Mouse (Mus musculus): ENCODE results near the gene Smim17. TPM values are rescaled to one million over a fixed set of nuclear protein-coding genes. Genes with fewer than 3 reads are reported as not detected.

The Smim17 gene
- total and polyA plus RNA-seq, 3 experiments = not detected

GRCm38 (mm10) chr7:6441173-6441572, 42.7 kb downstream of the Smim17 start:
- Histone ChIP-seq H3K27me3 (replicated peaks) (no peaks in the 10 kb centered on the region), H3K9ac (ENCODE audit: insufficient read depth, low read depth) (no peak overlapping the region), H3K79me2 (replicated peaks; ENCODE audit: control insufficient read depth, extremely low read depth, insufficient read depth, poor library complexity, severe bottlenecking) (no peaks in the 10 kb centered on the region), H3K4me3 (replicated peaks in 1 of 3; ENCODE audit: low read depth in 2 of 3, low read length in 2 of 3, poor library complexity in 1 of 3) (no peak overlapping the region), H3K27ac (ENCODE audit: insufficient read depth, low read depth) (no peak overlapping the region), H3K4me1 (ENCODE audit: control insufficient read depth in 1 of 2, insufficient read depth in 2 of 2) (no peaks in the 10 kb centered on the region), H3K9me3 (replicated peaks; ENCODE audit: low read length) (peaks cover 29% of the 10 kb centered on the region), H3K36me3 (replicated peaks in 1 of 2; ENCODE audit: control insufficient read depth in 1 of 2, insufficient read depth in 1 of 2, low read length in 1 of 2) (no peaks in the 10 kb centered on the region), H3K4me2 (ENCODE audit: insufficient read depth, low read depth, poor library complexity, severe bottlenecking) (no peak overlapping the region)
- dilution Hi-C loops (cut with MboI; ENCODE audit: extremely low pct_ligation_motif_present, extremely low pct_unique_long_range_greater_than_20kb, low sequenced_read_pairs) = no loop called here
- no peak for DNase-seq (ENCODE audit: extremely low read depth)
- TF ChIP-seq MAZ (IDR thresholded peaks at IDR 0.05; ENCODE audit: low read depth, low read length) = no peak
- TF ChIP-seq POLR2A (IDR thresholded peaks at IDR 0.05; ENCODE audit: low read depth, low read length) = no peak
- no peak for TF ChIP-seq TBP (conservative IDR thresholded peaks at IDR 0.05; ENCODE audit: low read depth, low read length)
- TF ChIP-seq MEF2A (IDR thresholded peaks at IDR 0.05; ENCODE audit: borderline replicate concordance, low read depth, low read length) = no peak
- no peak for TF ChIP-seq ZNF384 (IDR thresholded peaks at IDR 0.05; ENCODE audit: low read depth, low read length)
- TF ChIP-seq JUN (IDR thresholded peaks at IDR 0.05; ENCODE audit: insufficient read depth, low read depth, low read length) = no peak
- TF ChIP-seq IRF4 (IDR thresholded peaks at IDR 0.05; ENCODE audit: low read depth, low read length) = no peak
- no peak for TF ChIP-seq HCFC1 (IDR thresholded peaks at IDR 0.05; ENCODE audit: low read depth, low read length)
- TF ChIP-seq MXI1 (IDR thresholded peaks at IDR 0.05; ENCODE audit: low read depth, low read length) = no peak
- TF ChIP-seq CTCF (conservative IDR thresholded peaks at IDR 0.05 in 1 of 2, IDR thresholded peaks at IDR 0.05 in 1 of 2; ENCODE audit: low read depth in 2 of 2, low read length in 2 of 2) = no peak
- no peak for TF ChIP-seq EP300 (IDR thresholded peaks at IDR 0.05; ENCODE audit: low read length)
- no peak for TF ChIP-seq USF2 (conservative IDR thresholded peaks at IDR 0.05; ENCODE audit: low read depth, low read length)
- no peak for TF ChIP-seq MYC (IDR thresholded peaks at IDR 0.05; ENCODE audit: low read depth, low read length)
- no peak for TF ChIP-seq ZMIZ1 (IDR thresholded peaks at IDR 0.05; ENCODE audit: low read depth, low read length)
- TF ChIP-seq SMC3 (IDR thresholded peaks at IDR 0.05; ENCODE audit: low read depth, low read length) = no peak
- TF ChIP-seq KAT2A (IDR thresholded peaks at IDR 0.05; ENCODE audit: insufficient replicate concordance, low read length) = no peak
- no peak for TF ChIP-seq SIN3A (IDR thresholded peaks at IDR 0.05; ENCODE audit: low read length)
- TF ChIP-seq NELFE (IDR thresholded peaks at IDR 0.05; ENCODE audit: low read depth, low read length) = no peak
- in situ Hi-C loops (cut with MboI; ENCODE audit: low pct_ligation_motif_present, low pct_unique_long_range_greater_than_20kb, low sequenced_read_pairs) = no loop called here

- Histone ChIP-seq H3K9me3 (replicated peaks; ENCODE audit: low read length) (peaks cover 37% of the 10 kb centered on the region), H3K4me2 (ENCODE audit: insufficient read depth, low read depth, poor library complexity, severe bottlenecking) (no peak overlapping the region), H3K27me3 (replicated peaks) (no peaks in the 10 kb centered on the region), H3K27ac (ENCODE audit: insufficient read depth, low read depth) (no peak overlapping the region), H3K36me3 (replicated peaks in 1 of 2; ENCODE audit: control insufficient read depth in 1 of 2, insufficient read depth in 1 of 2, low read length in 1 of 2) (no peaks in the 10 kb centered on the region), H3K9ac (ENCODE audit: insufficient read depth, low read depth) (no peak overlapping the region), H3K79me2 (replicated peaks; ENCODE audit: control insufficient read depth, extremely low read depth, insufficient read depth, poor library complexity, severe bottlenecking) (no peaks in the 10 kb centered on the region), H3K4me1 (ENCODE audit: control insufficient read depth in 1 of 2, insufficient read depth in 2 of 2) (no peaks in the 10 kb centered on the region), H3K4me3 (replicated peaks in 1 of 3; ENCODE audit: low read depth in 2 of 3, low read length in 2 of 3, poor library complexity in 1 of 3) (no peak overlapping the region)
- no peak for TF ChIP-seq SIN3A (IDR thresholded peaks at IDR 0.05; ENCODE audit: low read length)
- no peak for TF ChIP-seq CTCF (conservative IDR thresholded peaks at IDR 0.05 in 1 of 2, IDR thresholded peaks at IDR 0.05 in 1 of 2; ENCODE audit: low read depth in 2 of 2, low read length in 2 of 2)
- TF ChIP-seq CHD1 (IDR thresholded peaks at IDR 0.05; ENCODE audit: low read depth, low read length) = no peak
- no peak for TF ChIP-seq CHD2 (IDR thresholded peaks at IDR 0.05; ENCODE audit: low read length)
- TF ChIP-seq POLR2AphosphoS2 (IDR thresholded peaks at IDR 0.05; ENCODE audit: low read depth, low read length) = no peak
- no peak for TF ChIP-seq MAX (IDR thresholded peaks at IDR 0.05; ENCODE audit: low read length)
- no peak for TF ChIP-seq NRF1 (IDR thresholded peaks at IDR 0.05; ENCODE audit: low read depth, low read length)
- TF ChIP-seq NELFE (IDR thresholded peaks at IDR 0.05; ENCODE audit: low read depth, low read length) = no peak
- no peak for TF ChIP-seq KAT2A (IDR thresholded peaks at IDR 0.05; ENCODE audit: insufficient replicate concordance, low read length)
- TF ChIP-seq MAFK (IDR thresholded peaks at IDR 0.05; ENCODE audit: insufficient replicate concordance, low read length) = no peak
- no peak for TF ChIP-seq RCOR1 (conservative IDR thresholded peaks at IDR 0.05; ENCODE audit: low read depth, low read length)
- no peak for TF ChIP-seq USF2 (conservative IDR thresholded peaks at IDR 0.05; ENCODE audit: low read depth, low read length)
- TF ChIP-seq BHLHE40 (IDR thresholded peaks at IDR 0.05; ENCODE audit: low read depth, low read length) = no peak
- no peak for TF ChIP-seq EP300 (IDR thresholded peaks at IDR 0.05; ENCODE audit: low read length)
- TF ChIP-seq ZC3H11A (IDR thresholded peaks at IDR 0.05; ENCODE audit: low read depth, low read length) = no peak
- no peak for TF ChIP-seq ELF1 (IDR thresholded peaks at IDR 0.05; ENCODE audit: low read depth, low read length)
- DNase-seq (ENCODE audit: extremely low read depth) = no peak
- dilution Hi-C loops (cut with MboI; ENCODE audit: extremely low pct_ligation_motif_present, extremely low pct_unique_long_range_greater_than_20kb, low sequenced_read_pairs) (no loop called here), in situ Hi-C loops (cut with MboI; ENCODE audit: low pct_ligation_motif_present, low pct_unique_long_range_greater_than_20kb, low sequenced_read_pairs) (no loop called here)
Observed at GRCm38 (mm10) chr7:6447771-6448170, 49.3 kb downstream of the Smim17 start.

Measured in CH12.LX (cell line).